Mouse (Mus musculus): ENCODE results near the gene Cyct. TPM values are rescaled to one million over a fixed set of nuclear protein-coding genes. Genes with fewer than 3 reads are reported as not detected.

Cyct gene
- polyA plus RNA-seq, 1 experiment from 2014 or later, result not detected

DNA sequence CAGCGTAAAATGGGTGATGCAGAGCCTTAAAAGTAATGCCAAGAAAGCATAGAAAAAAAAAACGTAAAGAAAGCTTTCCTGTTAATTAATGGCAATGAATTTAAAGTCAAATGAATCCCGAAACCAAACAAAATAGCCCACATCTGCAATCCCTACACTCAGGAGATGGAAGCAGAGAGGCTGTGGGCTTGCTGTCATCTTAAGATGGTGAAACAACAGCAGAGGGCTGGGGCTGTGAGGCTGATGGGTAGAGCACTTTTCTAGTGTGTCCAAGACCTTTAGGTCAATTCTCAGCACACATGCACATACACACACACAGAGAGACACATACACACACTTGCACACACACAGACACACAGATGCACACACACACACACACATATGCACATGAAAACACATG lies 34.1 kb downstream of the Cyct start:
- no peaks in the 10 kb centered on the region for H3K36me3 ChIP-seq
- H3K9me3 ChIP-seq (replicated peaks), result no peaks in the 10 kb centered on the region
- no peak for DNase-seq (ENCODE audit: low spot score)
- WGBS, result 91% methylated on average over 3 of the region's 3 CpGs
- no peak overlapping the region for H3K4me3 ChIP-seq
- H3K4me1 ChIP-seq, result peaks cover 11% of the 10 kb centered on the region
- H3K27me3 ChIP-seq (ENCODE audit: low read depth, poor library complexity, severe bottlenecking), result no peaks in the 10 kb centered on the region
- no peak overlapping the region for H3K27ac ChIP-seq (replicated peaks)

DNA sequence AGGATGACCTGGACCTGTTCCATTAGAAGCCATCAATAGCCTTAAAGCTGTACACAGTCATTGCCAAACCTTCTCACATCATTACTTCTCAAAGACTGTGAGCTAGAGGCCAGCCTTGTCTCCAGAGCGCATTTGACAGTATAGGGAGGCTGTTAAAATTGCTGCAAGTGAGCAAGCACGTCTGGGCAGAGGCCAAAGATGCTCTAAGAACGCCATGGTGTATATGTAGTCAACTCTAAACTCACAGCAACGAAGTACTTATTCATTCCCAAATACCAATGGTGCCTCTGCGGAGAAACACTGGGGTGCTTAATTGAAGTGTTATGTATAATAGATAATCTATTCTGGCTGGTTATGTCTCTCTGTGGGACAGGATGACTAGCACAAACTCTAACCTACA lies 35.8 kb downstream of the Cyct start:
- no peak for DNase-seq (ENCODE audit: low spot score)
- 84% methylated on average over 5 of the region's 5 CpGs for WGBS
- no peaks in the 10 kb centered on the region for H3K27me3 ChIP-seq (ENCODE audit: low read depth, poor library complexity, severe bottlenecking)
- H3K36me3 ChIP-seq, result no peaks in the 10 kb centered on the region
- no peak overlapping the region for H3K27ac ChIP-seq (replicated peaks)
- H3K4me1 ChIP-seq, result peaks cover 11% of the 10 kb centered on the region
- no peak overlapping the region for H3K4me3 ChIP-seq
- H3K9me3 ChIP-seq (replicated peaks), result no peaks in the 10 kb centered on the region

DNA sequence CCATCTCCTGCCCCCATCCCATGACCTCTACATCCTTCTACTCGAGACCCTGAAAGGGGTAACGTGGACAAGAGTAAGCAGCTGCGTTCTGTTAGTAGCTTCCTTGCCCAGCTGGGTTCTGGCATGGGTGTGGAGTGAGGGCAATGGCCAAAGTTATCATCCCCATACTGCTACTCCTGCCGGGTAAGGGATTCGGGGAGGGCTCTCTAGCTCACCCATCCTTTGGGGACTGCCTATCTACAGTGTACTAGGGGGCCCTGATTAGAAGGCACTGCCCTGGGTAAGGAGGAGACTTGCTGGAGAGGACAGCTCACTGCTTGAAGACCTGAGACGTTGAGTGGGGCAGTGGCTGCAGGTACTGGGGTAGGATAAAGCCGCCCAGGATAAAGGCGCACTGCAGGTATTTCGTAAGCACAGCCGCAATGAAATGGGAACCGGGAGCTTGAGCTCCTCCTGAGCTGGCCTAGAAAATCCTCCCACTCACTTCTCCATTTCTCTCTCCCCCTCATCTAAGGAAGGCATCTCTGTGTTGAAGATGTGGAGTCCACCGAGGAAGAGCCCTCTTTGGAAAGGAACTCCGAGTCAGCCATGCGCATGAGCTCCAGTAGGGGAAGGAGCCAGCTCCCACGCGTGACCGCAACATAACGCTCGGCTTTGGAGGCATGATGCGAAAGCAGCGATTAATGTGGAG lies 36.9 kb downstream of the Cyct start:
- no peak overlapping the region for H3K27ac ChIP-seq (replicated peaks)
- H3K9me3 ChIP-seq (replicated peaks), result no peaks in the 10 kb centered on the region
- H3K4me3 ChIP-seq, result no peak overlapping the region
- H3K27me3 ChIP-seq (ENCODE audit: low read depth, poor library complexity, severe bottlenecking), result no peaks in the 10 kb centered on the region
- no peak for DNase-seq (ENCODE audit: low spot score)
- 0 out of 2 replicates have a peak, but pooled peaks cover 4% of the 10 kb centered on the region for H3K4me1 ChIP-seq
- 87% methylated on average over 21 of the region's 21 CpGs for WGBS
- H3K36me3 ChIP-seq, result no peaks in the 10 kb centered on the region

DNA sequence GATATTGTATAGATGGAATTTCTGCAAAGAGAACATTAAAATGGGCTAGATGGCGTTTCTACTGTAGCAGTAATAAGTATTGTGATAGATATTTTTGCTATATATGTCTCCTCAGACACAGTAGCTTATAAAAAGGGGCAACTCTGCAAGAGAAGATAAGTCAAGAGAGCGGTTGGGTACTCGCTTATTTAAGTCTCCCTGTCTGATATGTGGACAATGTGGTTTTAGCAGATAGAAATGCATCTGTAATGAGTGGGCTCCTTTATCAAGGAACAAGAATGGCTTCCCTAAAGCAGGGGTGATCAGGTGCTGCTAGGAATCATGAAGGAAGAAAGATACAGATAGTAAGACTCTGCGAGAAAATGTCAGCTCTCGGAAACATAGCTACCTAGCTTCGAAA lies 39.9 kb downstream of the Cyct start:
- no peaks in the 10 kb centered on the region for H3K27me3 ChIP-seq (ENCODE audit: low read depth, poor library complexity, severe bottlenecking)
- H3K4me3 ChIP-seq, result no peak overlapping the region
- no peak for DNase-seq (ENCODE audit: low spot score)
- no peak overlapping the region for H3K27ac ChIP-seq (replicated peaks)
- H3K9me3 ChIP-seq (replicated peaks), result no peaks in the 10 kb centered on the region
- no peaks in the 10 kb centered on the region for H3K36me3 ChIP-seq
- WGBS, result 89% methylated on average over 6 of the region's 6 CpGs
- H3K4me1 ChIP-seq, result 0 out of 2 replicates have a peak, but pooled peaks cover 4% of the 10 kb centered on the region

DNA sequence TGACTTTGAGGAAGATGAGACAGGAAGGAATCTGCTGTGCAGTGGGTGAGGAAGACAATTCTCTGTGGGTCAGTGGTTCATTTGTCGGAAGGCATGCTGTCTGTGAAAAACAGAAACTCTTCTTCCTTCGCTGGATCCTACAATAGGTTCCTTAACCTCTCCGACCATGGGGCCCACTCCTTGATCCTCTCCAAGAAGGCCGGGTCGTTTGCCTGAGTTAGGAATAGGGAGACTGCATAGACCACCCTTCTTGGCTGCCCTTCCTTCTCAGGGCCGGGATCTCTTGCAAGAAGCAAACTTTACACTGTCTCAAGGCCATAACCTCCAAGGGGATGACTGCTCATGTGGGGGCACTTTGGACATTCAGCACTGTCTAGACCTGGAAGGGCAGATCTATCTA lies 41.0 kb downstream of the Cyct start:
- H3K27me3 ChIP-seq (ENCODE audit: low read depth, poor library complexity, severe bottlenecking), result no peaks in the 10 kb centered on the region
- 86% methylated on average over 6 of the region's 6 CpGs for WGBS
- no peaks in the 10 kb centered on the region for H3K36me3 ChIP-seq
- no peak for DNase-seq (ENCODE audit: low spot score)
- H3K27ac ChIP-seq (replicated peaks), result no peak overlapping the region
- no peaks in the 10 kb centered on the region for H3K9me3 ChIP-seq (replicated peaks)
- H3K4me3 ChIP-seq, result no peak overlapping the region
- 0 out of 2 replicates have a peak, but pooled peaks cover 4% of the 10 kb centered on the region for H3K4me1 ChIP-seq

Small RNA genes within 50 kb of the gene (microRNA-seq; reads per million reads assigned to microRNA genes)
- not detected for gene Gm44337

Other genes with a start within 250 kb of the Cyct start
- 0.14 and 0.51 TPM in 2 replicates for gene Pde11a, start 21.7 kb downstream of the Cyct start, polyA plus RNA-seq (2016; fragmentation: Nextera tagmentation; extraction: Ambion mirVana)
- gene Rbm45, start 9.5 kb upstream of the Cyct start, polyA plus RNA-seq (2016; fragmentation: Nextera tagmentation; extraction: Ambion mirVana), result 19.7 and 20.2 TPM in 2 replicates
- 10.8 and 11.0 TPM in 2 replicates for gene Osbpl6, start 46.1 kb upstream of the Cyct start, polyA plus RNA-seq (2016; fragmentation: Nextera tagmentation; extraction: Ambion mirVana)

Measured in midbrain, embryonic 10.5 days (tissue).